Mouse (Mus musculus) erythroblast, embryonic 14.5 days (primary cell): Measurements from ENCODE around the gene Gpa33.

Experiments used
- GATA1 ChIP-seq: IDR thresholded peaks from 2 replicates; pipeline ENCODE4 v1.6.1; 2012; ENCODE audit warnings: low read length, inconsistent platforms, mixed read lengths
- TAL1 ChIP-seq: IDR thresholded peaks from 3 replicates; pipeline ENCODE4 v1.6.1; 2012; ENCODE audit warnings: low read length, inconsistent platforms, mixed read lengths

DNA sequence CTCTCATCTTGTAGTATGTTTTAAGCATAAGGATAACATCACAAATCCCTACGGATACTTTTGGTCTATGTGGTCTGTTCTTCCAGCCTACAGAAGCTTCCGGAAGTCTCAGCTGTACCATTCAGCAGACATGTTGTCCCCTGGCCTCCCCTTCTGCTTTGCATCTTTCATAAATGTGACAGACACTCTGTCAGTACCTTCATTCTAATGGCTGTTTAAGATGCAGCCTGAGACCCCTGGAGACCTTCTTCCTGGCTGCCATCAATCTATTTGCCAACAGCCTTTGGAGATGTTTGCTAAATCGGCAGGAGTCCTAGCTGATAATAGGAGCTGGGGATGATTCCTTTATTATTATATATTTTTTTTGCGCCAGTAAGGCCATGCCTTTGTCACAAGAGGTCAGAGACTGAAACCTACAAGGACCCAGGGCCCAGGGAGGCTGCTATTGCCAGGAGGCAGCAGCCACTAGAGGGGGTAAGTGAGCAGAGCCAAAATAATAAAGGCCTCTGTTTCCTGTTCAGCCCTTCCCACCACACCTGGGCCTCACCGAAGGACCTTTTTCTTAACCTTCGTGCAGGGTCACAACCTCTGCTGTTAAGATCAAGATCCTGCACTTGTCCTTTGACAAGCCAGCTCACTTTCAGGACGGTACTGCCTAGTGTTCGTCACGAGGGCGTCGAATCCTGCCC lies 27.0 kb upstream of the Gpa33 start:
- no peak for TF ChIP-seq GATA1
- no peak for TF ChIP-seq TAL1
